Mouse (Mus musculus): ENCODE measurements around the gene Slc25a17. TPM values are rescaled to one million over a fixed set of nuclear protein-coding genes. Genes with fewer than 3 reads are reported as not detected.
A peak's percentile ranks its signal among the peaks of the same experiment; 100 is the strongest.

Gene Slc25a17
- polyA plus RNA-seq, 1 experiment from 2014 or later: 122 TPM

- Histone ChIP-seq H3K4me1 (no peaks in the 10 kb centered on the region), H3K4me3 (replicated peaks) (no peak overlapping the region), H3K27me3 (no peaks in the 10 kb centered on the region), H3K4me2 (no peak overlapping the region), H3K27ac (no peak overlapping the region), H3K9me3 (replicated peaks) (no peaks in the 10 kb centered on the region), H3K36me3 (peaks cover 94% of the 10 kb centered on the region), H3K9ac (no peak overlapping the region)
- no peak for ATAC-seq (replicated peaks; ENCODE audit: low FRiP score)
- WGBS: 89% methylated on average over 1 of the region's 1 CpGs
Observed at GRCm38 (mm10) chr15:81368601-81369000, 8.0 kb upstream of the Slc25a17 start.

- peaks cover 5% of the 10 kb centered on the region for H3K4me1 ChIP-seq
- no peaks in the 10 kb centered on the region for H3K27me3 ChIP-seq
- H3K9ac ChIP-seq: no peak overlapping the region
- ATAC-seq (replicated peaks; ENCODE audit: low FRiP score): no peak
- no peak overlapping the region for H3K4me3 ChIP-seq (replicated peaks)
- 74% methylated on average over 4 of the region's 4 CpGs for WGBS
- no peak overlapping the region for H3K4me2 ChIP-seq
- no peak overlapping the region for H3K27ac ChIP-seq
- peaks cover 86% of the 10 kb centered on the region for H3K36me3 ChIP-seq
- H3K9me3 ChIP-seq (replicated peaks): no peaks in the 10 kb centered on the region
Observed at GRCm38 (mm10) chr15:81366241-81366640, 5.6 kb upstream of the Slc25a17 start.

- Histone ChIP-seq H3K9me3 (replicated peaks) (no peaks in the 10 kb centered on the region), H3K36me3 (peaks cover 76% of the 10 kb centered on the region), H3K27ac (no peak overlapping the region), H3K4me2 (no peak overlapping the region), H3K4me1 (peaks cover 10% of the 10 kb centered on the region), H3K4me3 (replicated peaks) (no peak overlapping the region), H3K9ac (no peak overlapping the region), H3K27me3 (no peaks in the 10 kb centered on the region)
- WGBS: 85% methylated on average over 8 of the region's 8 CpGs
- ATAC-seq (replicated peaks; ENCODE audit: low FRiP score): no peak
Observed at GRCm38 (mm10) chr15:81365246-81365645, 4.6 kb upstream of the Slc25a17 start.

GRCm38 (mm10) chr15:81364271-81364670 lies 3.7 kb upstream of the Slc25a17 start:
- WGBS: 93% methylated on average over 1 of the region's 1 CpGs
- Histone ChIP-seq H3K36me3 (peaks cover 66% of the 10 kb centered on the region), H3K4me3 (replicated peaks) (no peak overlapping the region), H3K9me3 (replicated peaks) (no peaks in the 10 kb centered on the region), H3K27me3 (no peaks in the 10 kb centered on the region), H3K4me1 (peaks cover 16% of the 10 kb centered on the region), H3K4me2 (no peak overlapping the region), H3K9ac (no peak overlapping the region), H3K27ac (no peak overlapping the region)
- ATAC-seq (replicated peaks; ENCODE audit: low FRiP score): no peak

- H3K4me2 ChIP-seq: no peak overlapping the region
- no peak for ATAC-seq (replicated peaks; ENCODE audit: low FRiP score)
- H3K9me3 ChIP-seq (replicated peaks): no peaks in the 10 kb centered on the region
- WGBS: 69% methylated on average over 1 of the region's 1 CpGs
- H3K9ac ChIP-seq: no peak overlapping the region
- H3K4me3 ChIP-seq (replicated peaks): no peak overlapping the region
- peaks cover 50% of the 10 kb centered on the region for H3K36me3 ChIP-seq
- no peaks in the 10 kb centered on the region for H3K27me3 ChIP-seq
- H3K4me1 ChIP-seq: peaks cover 26% of the 10 kb centered on the region
- 0 out of 2 replicates have a peak overlapping the region, but pooled peaks have one; percentile 27 for H3K27ac ChIP-seq
Observed at GRCm38 (mm10) chr15:81362501-81362900, 1.9 kb upstream of the Slc25a17 start.

- 43% methylated on average over 10 of the region's 10 CpGs for whole genome bisulfite sequencing
- peak overlapping the region; percentile 70; the same call in 1 of the 2 replicates for H3K4me3 ChIP-seq (replicated peaks)
- H3K9me3 ChIP-seq (replicated peaks): no peaks in the 10 kb centered on the region
- H3K27ac ChIP-seq: peak overlapping the region; percentile 89
- H3K27me3 ChIP-seq: no peaks in the 10 kb centered on the region
- ATAC-seq (replicated peaks; ENCODE audit: low FRiP score): no peak
- H3K4me2 ChIP-seq: peak overlapping the region; percentile 74
- peaks cover 40% of the 10 kb centered on the region for H3K36me3 ChIP-seq
- H3K4me1 ChIP-seq: peaks cover 32% of the 10 kb centered on the region
- H3K9ac ChIP-seq: no peak overlapping the region
Observed at GRCm38 (mm10) chr15:81361417-81362015, 904 bp upstream of the Slc25a17 start.

- Histone ChIP-seq H3K9ac (peak overlapping the region; percentile 78; the same call in 1 of the 2 replicates), H3K36me3 (peaks cover 35% of the 10 kb centered on the region), H3K4me1 (peaks cover 32% of the 10 kb centered on the region), H3K27me3 (no peaks in the 10 kb centered on the region), H3K4me3 (replicated peaks) (peak overlapping the region; percentile 70), H3K9me3 (replicated peaks) (no peaks in the 10 kb centered on the region), H3K27ac (peak overlapping the region; percentile 89), H3K4me2 (peak overlapping the region; percentile 74)
- WGBS: 26% methylated on average over 6 of the region's 6 CpGs
- peak; percentile 69 for ATAC-seq (replicated peaks; ENCODE audit: low FRiP score)
Observed at GRCm38 (mm10) chr15:81361022-81361404, 401 bp upstream of the Slc25a17 start.

GRCm38 (mm10) chr15:81359421-81359820 lies 1.2 kb downstream of the Slc25a17 start:
- Histone ChIP-seq H3K9me3 (replicated peaks) (no peaks in the 10 kb centered on the region), H3K4me3 (replicated peaks) (peak overlapping the region; percentile 70), H3K36me3 (peaks cover 19% of the 10 kb centered on the region), H3K4me1 (peaks cover 32% of the 10 kb centered on the region), H3K27me3 (no peaks in the 10 kb centered on the region), H3K27ac (peak overlapping the region; percentile 89; the same call in 1 of the 2 replicates), H3K9ac (no peak overlapping the region), H3K4me2 (peak overlapping the region; percentile 74)
- WGBS: 77% methylated on average over 5 of the region's 5 CpGs
- no peak for ATAC-seq (replicated peaks; ENCODE audit: low FRiP score)

- peaks cover 32% of the 10 kb centered on the region for H3K4me1 ChIP-seq
- peak overlapping the region; percentile 74 for H3K4me2 ChIP-seq
- no peak overlapping the region for H3K9ac ChIP-seq
- H3K4me3 ChIP-seq (replicated peaks): peak overlapping the region; percentile 70; the same call in 1 of the 2 replicates
- H3K36me3 ChIP-seq: peaks cover 17% of the 10 kb centered on the region
- H3K27me3 ChIP-seq: no peaks in the 10 kb centered on the region
- 48% methylated on average over 3 of the region's 3 CpGs for WGBS
- peak overlapping the region; percentile 89; the same call in 1 of the 2 replicates for H3K27ac ChIP-seq
- ATAC-seq (replicated peaks; ENCODE audit: low FRiP score): no peak
- no peaks in the 10 kb centered on the region for H3K9me3 ChIP-seq (replicated peaks)
Observed at GRCm38 (mm10) chr15:81358943-81359342, 1.7 kb downstream of the Slc25a17 start.

- 0 out of 2 replicates have a peak overlapping the region, but pooled peaks have one; percentile 16 for H3K27ac ChIP-seq
- no peak for ATAC-seq (replicated peaks; ENCODE audit: low FRiP score)
- WGBS: 33% methylated on average over 5 of the region's 5 CpGs
Observed at GRCm38 (mm10) chr15:81356946-81357345, 3.7 kb downstream of the Slc25a17 start.

GRCm38 (mm10) chr15:81355146-81355761 lies 5.4 kb downstream of the Slc25a17 start:
- WGBS: 67% methylated on average over 3 of the region's 3 CpGs
- no peak for ATAC-seq (replicated peaks; ENCODE audit: low FRiP score)

More at GRCm38 (mm10) chr15:81356946-81357345, 3.7 kb downstream of the Slc25a17 start:
- Histone ChIP-seq H3K4me1 (peaks cover 32% of the 10 kb centered on the region), H3K36me3 (peaks cover 5% of the 10 kb centered on the region; the same call in 1 of the 2 replicates), H3K4me2 (no peak overlapping the region), H3K4me3 (replicated peaks) (no peak overlapping the region), H3K9me3 (replicated peaks) (no peaks in the 10 kb centered on the region), H3K9ac (no peak overlapping the region), H3K27me3 (no peaks in the 10 kb centered on the region)

GRCm38 (mm10) chr15:81352638-81353037 lies 8.0 kb downstream of the Slc25a17 start:
- peaks cover 5% of the 10 kb centered on the region; the same call in 1 of the 2 replicates for H3K36me3 ChIP-seq
- no peak overlapping the region for H3K9ac ChIP-seq
- H3K9me3 ChIP-seq (replicated peaks): no peaks in the 10 kb centered on the region
- 58% methylated on average over 1 of the region's 1 CpGs for WGBS
- no peak overlapping the region for H3K27ac ChIP-seq
- H3K27me3 ChIP-seq: no peaks in the 10 kb centered on the region
- no peak overlapping the region for H3K4me3 ChIP-seq (replicated peaks)
- no peak overlapping the region for H3K4me2 ChIP-seq
- no peak for ATAC-seq (replicated peaks; ENCODE audit: low FRiP score)
- H3K4me1 ChIP-seq: peaks cover 5% of the 10 kb centered on the region; the same call in 1 of the 2 replicates

More at GRCm38 (mm10) chr15:81355146-81355761, 5.4 kb downstream of the Slc25a17 start:
- no peak overlapping the region for H3K4me3 ChIP-seq (replicated peaks)
- no peak overlapping the region for H3K9ac ChIP-seq
- H3K27ac ChIP-seq: no peak overlapping the region
- no peaks in the 10 kb centered on the region for H3K9me3 ChIP-seq (replicated peaks)
- no peaks in the 10 kb centered on the region for H3K27me3 ChIP-seq
- H3K4me1 ChIP-seq: peaks cover 22% of the 10 kb centered on the region
- H3K36me3 ChIP-seq: peaks cover 5% of the 10 kb centered on the region; the same call in 1 of the 2 replicates
- no peak overlapping the region for H3K4me2 ChIP-seq
